Mouse (Mus musculus): ENCODE measurements around the gene Klk1b1.

- no peak for TF ChIP-seq POLR2A (IDR thresholded peaks at IDR 0.05; ENCODE audit: low read depth, low read length)
- no peak for TF ChIP-seq CTCF (conservative IDR thresholded peaks at IDR 0.05; ENCODE audit: insufficient read depth, insufficient read length, low read depth, low read length)
Measured at GRCm38 (mm10) chr7:43985657-43986056, 19.1 kb downstream of the Klk1b1 start.

Data from kidney, adult 2 months (tissue).